Mouse (Mus musculus) kidney, adult 2 months (tissue): ENCODE results near the gene Ptch1. TPM values are rescaled to one million over a fixed set of nuclear protein-coding genes. Genes with fewer than 3 reads are reported as not detected.

Experiments used
- DNase-seq: peaks from one replicate; pipeline ENCODE4 v3.0.0; 2021
- H3K27ac ChIP-seq: fragments of 200-500 bp; 2 replicates; pipeline ENCODE4 v1.5.1; 2012; ENCODE audit warnings: low read depth, low read length, control low read depth, inconsistent platforms; ENCODE audit not compliant: insufficient read depth
- H3K27me3 ChIP-seq: fragments of 200-500 bp; replicated peaks from 2 replicates; pipeline ENCODE4 v1.6.1; 2012; ENCODE audit warnings: mild to moderate bottlenecking, moderate library complexity, low read length, inconsistent platforms; ENCODE audit not compliant: control insufficient read depth, insufficient read depth
- H3K36me3 ChIP-seq: fragments of 200-500 bp; 2 replicates; pipeline ENCODE4 v1.6.1; 2012; ENCODE audit warnings: mild to moderate bottlenecking, moderate library complexity, low read length, inconsistent platforms; ENCODE audit not compliant: control insufficient read depth, insufficient read depth
- H3K4me1 ChIP-seq: fragments of 200-500 bp; 2 replicates; pipeline ENCODE4 v1.6.1; 2011; ENCODE audit warnings: low read length; ENCODE audit not compliant: control insufficient read depth, insufficient read depth
- H3K4me3 ChIP-seq: fragments of 200-500 bp; 2 replicates; pipeline ENCODE4 v1.5.1; 2011; ENCODE audit warnings: mild to moderate bottlenecking, low read depth, low read length, control low read depth; ENCODE audit not compliant: insufficient read depth
- CTCF ChIP-seq: fragments of 200-500 bp; conservative IDR thresholded peaks from 2 replicates; pipeline ENCODE4 v1.5.1; 2011; ENCODE audit warnings: low read depth, mild to moderate bottlenecking, control low read depth, low read length, moderate library complexity, mixed read lengths; ENCODE audit not compliant: insufficient read depth, insufficient read length
- POLR2A ChIP-seq: fragments of 200-500 bp; IDR thresholded peaks from one replicate; pipeline ENCODE4 v1.6.1; 2011; ENCODE audit warnings: low read depth, low read length, control low read depth
- WGBS: fragments of 180-500 bp; shearing (Covaris S2); methylation state at CpG from one replicate; pipeline ENCODE4 v1.1.7; 2018; 5-methylcytosine and 5-hydroxymethylcytosine counted together
- polyA plus RNA-seq: library from polyadenylated mRNA; depleted of rRNA; stranded (reverse); fragments of >200 nt; gene quantifications from 2 replicates; pipeline ENCODE4 v1.2.3, GENCODE M21; 2012

Ptch1 gene
- polyA plus RNA-seq, 1 experiment, result 17.5 TPM

DNA sequence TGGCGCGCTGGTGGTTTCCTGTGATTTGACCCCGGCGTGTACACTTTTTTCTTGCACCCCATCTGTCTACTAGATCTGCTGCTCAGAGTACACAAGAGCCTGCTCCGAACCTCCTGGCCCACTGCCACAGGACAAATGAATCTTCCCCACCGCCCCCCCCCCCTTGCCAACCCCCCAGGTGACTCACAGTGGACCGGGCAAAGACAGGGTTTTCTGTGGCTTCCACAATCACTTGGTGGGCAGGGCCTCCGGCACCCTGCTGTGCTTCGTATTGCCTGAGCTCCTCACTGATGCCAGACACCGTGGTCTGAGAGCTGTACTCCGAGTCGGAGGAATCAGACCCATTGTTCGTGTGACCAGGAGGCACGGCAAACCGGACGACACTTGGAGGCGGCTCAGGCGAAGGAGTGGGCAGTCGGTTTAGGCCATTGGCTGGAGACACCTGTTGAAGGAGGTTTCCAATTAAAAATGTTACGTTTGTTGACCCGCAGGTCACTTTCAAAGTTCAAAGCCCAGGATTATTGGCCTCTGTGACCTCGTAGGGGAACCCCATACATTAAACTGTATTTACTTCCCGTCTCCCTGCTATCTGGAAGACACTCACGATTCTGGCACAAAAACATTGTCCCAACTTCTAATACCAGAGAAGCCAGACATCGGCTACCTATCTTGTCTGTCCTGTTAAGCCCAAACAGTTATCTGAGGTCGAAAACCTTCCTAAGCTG lies 59.9 kb downstream of the Ptch1 start:
- Histone ChIP-seq H3K36me3 (peaks cover 8% of the 10 kb centered on the region), H3K4me3 (no peak overlapping the region), H3K27ac (no peak overlapping the region), H3K27me3 (no peaks in the 10 kb centered on the region), H3K4me1 (no peaks in the 10 kb centered on the region)
- 78% methylated on average over 26 of the region's 26 CpGs for WGBS
- TF ChIP-seq CTCF (no peak), POLR2A (no peak)
- DNase-seq, result no peak

DNA sequence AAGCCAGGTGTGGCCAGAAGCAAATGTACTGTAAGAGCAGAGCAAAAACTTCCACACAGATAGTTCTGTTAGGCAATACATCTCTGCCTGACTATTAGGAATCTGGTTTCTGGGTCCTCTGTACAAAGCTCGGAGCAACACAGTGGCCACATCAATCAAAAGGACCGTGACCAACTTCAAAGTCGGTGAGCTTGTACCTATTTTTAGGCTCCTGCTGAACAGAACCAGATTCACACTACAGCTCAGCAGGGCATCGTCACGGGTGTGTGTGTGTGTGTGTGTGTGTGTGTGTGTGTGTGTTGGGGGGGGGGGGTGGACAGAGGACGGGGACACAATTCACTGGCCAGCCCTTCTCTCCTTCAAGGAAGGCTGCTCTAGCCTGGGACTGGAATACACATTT lies 61.0 kb downstream of the Ptch1 start:
- H3K27me3 ChIP-seq, result no peaks in the 10 kb centered on the region
- H3K4me3 ChIP-seq, result no peak overlapping the region
- 52% methylated on average over 6 of the region's 6 CpGs for WGBS
- peaks cover 8% of the 10 kb centered on the region for H3K36me3 ChIP-seq
- TF ChIP-seq POLR2A, result no peak
- no peak for TF ChIP-seq CTCF
- H3K27ac ChIP-seq, result no peak overlapping the region
- H3K4me1 ChIP-seq, result no peaks in the 10 kb centered on the region
- DNase-seq, result no peak

DNA sequence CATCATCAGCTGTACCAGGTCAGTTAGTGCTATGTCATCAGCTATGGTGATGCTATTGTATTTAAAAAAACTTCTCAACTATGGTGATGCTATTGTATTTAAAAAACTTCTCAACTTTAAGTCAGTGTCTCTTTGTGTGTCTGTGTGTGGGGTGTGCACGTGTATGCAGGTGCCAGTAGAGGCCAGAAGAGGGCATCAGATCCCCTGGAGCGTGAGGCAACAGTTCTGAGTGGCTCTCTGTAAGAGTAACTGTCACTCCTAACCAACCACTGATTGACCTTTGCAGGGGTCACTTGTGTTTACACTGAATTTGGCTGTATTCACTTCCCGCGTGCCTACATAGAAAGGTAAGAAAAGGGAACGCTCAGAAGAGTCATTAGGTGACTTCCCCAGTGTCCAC lies 65.6 kb downstream of the Ptch1 start:
- no peak for TF ChIP-seq POLR2A
- 0 out of 2 replicates have a peak, but pooled peaks have one; percentile 10 for TF ChIP-seq CTCF
- Histone ChIP-seq H3K36me3 (peaks cover 4% of the 10 kb centered on the region), H3K27me3 (no peaks in the 10 kb centered on the region), H3K4me1 (no peaks in the 10 kb centered on the region), H3K27ac (no peak overlapping the region), H3K4me3 (no peak overlapping the region)
- WGBS, result 94% methylated on average over 5 of the region's 5 CpGs
- no peak for DNase-seq

DNA sequence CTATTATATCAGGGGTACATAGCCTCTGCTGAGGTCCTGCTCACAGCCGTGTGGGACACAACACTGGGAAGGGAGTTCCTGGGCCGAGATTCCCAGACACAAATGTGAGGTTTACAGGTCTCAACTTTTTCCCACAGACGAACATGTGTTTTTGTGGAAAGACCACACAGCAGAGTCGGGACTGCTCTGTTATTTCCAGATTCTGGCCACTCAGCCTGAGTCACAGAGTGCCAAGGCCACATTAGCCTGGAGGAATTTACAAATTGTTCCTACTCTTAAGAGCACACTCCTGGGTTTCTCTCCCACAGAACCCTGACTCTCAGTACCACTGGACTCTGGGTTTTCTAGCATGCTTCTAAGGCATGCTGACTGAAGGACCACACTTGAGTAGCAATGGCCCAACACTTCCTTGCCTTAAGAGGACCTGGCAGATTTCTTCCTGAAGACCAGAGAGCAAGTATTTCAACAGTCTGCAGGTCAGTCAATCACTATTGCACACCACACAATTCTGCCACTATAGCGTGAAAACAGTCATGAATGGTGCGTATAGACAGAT lies 66.3 kb downstream of the Ptch1 start:
- H3K27ac ChIP-seq, result no peak overlapping the region
- 93% methylated on average over 6 of the region's 6 CpGs for WGBS
- DNase-seq, result no peak
- H3K27me3 ChIP-seq, result no peaks in the 10 kb centered on the region
- TF ChIP-seq CTCF, result no peak
- no peak for TF ChIP-seq POLR2A
- H3K4me3 ChIP-seq, result no peak overlapping the region
- no peaks in the 10 kb centered on the region for H3K4me1 ChIP-seq
- peaks cover 4% of the 10 kb centered on the region for H3K36me3 ChIP-seq

DNA sequence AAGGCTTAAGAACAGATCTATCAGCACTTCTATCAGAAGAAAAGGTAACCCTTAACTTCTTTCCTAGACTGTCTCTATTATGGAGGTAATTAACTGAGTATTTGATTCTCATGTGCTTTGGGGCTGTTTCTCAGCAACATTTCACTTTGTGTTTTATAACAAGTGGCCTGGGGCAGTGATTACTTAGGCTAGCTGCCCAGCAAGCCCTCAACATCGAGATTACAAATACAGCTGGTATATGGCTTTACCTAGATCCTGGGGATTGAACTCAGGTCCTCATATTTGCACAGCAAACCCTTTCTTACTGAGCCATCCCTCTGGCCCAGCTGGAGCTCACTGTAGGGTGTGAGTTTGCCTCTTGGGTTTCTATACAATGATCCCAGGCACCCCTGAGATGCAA lies 67.0 kb downstream of the Ptch1 start:
- Histone ChIP-seq H3K4me1 (no peaks in the 10 kb centered on the region), H3K27me3 (no peaks in the 10 kb centered on the region), H3K36me3 (peaks cover 2% of the 10 kb centered on the region), H3K27ac (no peak overlapping the region), H3K4me3 (no peak overlapping the region)
- 36% methylated on average over 1 of the region's 1 CpGs for WGBS
- no peak for TF ChIP-seq POLR2A
- TF ChIP-seq CTCF, result no peak
- no peak for DNase-seq

DNA sequence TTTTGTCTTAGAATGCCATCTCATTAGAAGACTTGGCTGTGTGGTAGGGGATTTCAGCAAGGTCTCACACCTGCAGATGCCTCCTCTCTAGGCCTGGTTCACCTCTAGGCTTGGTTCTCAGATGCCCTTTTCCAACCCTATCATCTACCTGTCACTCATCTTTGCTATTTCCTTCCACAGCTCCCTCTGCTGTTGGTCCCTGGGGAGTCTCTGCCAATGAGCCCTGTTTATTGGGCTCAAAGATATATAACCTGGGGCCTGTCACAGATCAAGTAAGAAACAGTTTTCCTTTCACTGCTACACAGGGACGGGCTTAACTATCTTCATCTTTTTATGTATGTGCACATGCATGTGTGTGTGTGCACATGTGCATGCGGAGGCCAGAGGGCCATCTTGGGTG lies 71.0 kb downstream of the Ptch1 start:
- Histone ChIP-seq H3K27me3 (no peaks in the 10 kb centered on the region), H3K36me3 (no peaks in the 10 kb centered on the region), H3K4me3 (no peak overlapping the region), H3K4me1 (no peaks in the 10 kb centered on the region), H3K27ac (no peak overlapping the region)
- no peak for TF ChIP-seq CTCF
- no peak for TF ChIP-seq POLR2A
- DNase-seq, result no peak
- 90% methylated on average over 2 of the region's 2 CpGs for WGBS

DNA sequence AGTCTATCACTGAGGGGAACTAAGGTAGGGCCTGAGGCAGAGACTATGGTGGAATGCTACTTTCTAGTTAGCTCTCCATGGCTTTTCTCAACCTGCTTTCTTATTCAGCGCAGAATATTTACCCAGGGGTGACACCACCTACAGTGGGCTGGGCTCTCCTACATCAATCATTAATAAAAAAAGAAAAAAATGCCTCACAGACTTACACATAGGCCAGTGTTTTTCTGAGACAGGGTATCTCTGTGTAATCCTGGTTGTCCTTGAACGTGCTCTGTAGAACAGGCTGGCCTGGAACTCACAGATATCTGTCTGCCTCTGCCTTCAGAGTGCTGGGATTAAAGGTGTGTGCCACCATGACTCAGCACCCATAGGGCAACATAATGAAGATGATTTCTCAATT lies 73.9 kb downstream of the Ptch1 start:
- H3K36me3 ChIP-seq, result no peaks in the 10 kb centered on the region
- peaks cover 3% of the 10 kb centered on the region; the same call in 1 of the 2 replicates for H3K4me1 ChIP-seq
- no peak overlapping the region for H3K4me3 ChIP-seq
- no peak overlapping the region for H3K27ac ChIP-seq
- TF ChIP-seq CTCF (no peak), POLR2A (no peak)
- no peak for DNase-seq
- no peaks in the 10 kb centered on the region for H3K27me3 ChIP-seq
- 69% methylated on average over 2 of the region's 2 CpGs for WGBS
